Mouse (Mus musculus): Measurements from ENCODE around the gene Olfr975. TPM values are rescaled to one million over a fixed set of nuclear protein-coding genes. Genes with fewer than 3 reads are reported as not detected.

Gene Olfr975
- polyA plus RNA-seq, 1 experiment from 2014 or later = not detected

Other genes with a start within 250 kb of the Olfr975 start
- not detected in 2 replicates for gene Olfr149, start 244.9 kb downstream of the Olfr975 start, polyA plus RNA-seq (2015; fragmentation: Nextera tagmentation; extraction: Ambion mirVana)
- gene Olfr965, start 240.7 kb downstream of the Olfr975 start, polyA plus RNA-seq (2015; fragmentation: Nextera tagmentation; extraction: Ambion mirVana) = not detected in 2 replicates
- not detected in 2 replicates for gene Olfr150, start 221.1 kb downstream of the Olfr975 start, polyA plus RNA-seq (2015; fragmentation: Nextera tagmentation; extraction: Ambion mirVana)
- gene Olfr967, start 205.8 kb downstream of the Olfr975 start, polyA plus RNA-seq (2015; fragmentation: Nextera tagmentation; extraction: Ambion mirVana) = not detected in 2 replicates
- not detected in 2 replicates for gene Olfr968, start 168.8 kb downstream of the Olfr975 start, polyA plus RNA-seq (2015; fragmentation: Nextera tagmentation; extraction: Ambion mirVana)
- gene Olfr969, start 161.1 kb downstream of the Olfr975 start, polyA plus RNA-seq (2015; fragmentation: Nextera tagmentation; extraction: Ambion mirVana) = not detected in 2 replicates
- gene Olfr970, start 143.2 kb downstream of the Olfr975 start, polyA plus RNA-seq (2015; fragmentation: Nextera tagmentation; extraction: Ambion mirVana) = not detected in 2 replicates
- not detected in 2 replicates for gene Olfr971, start 115.2 kb downstream of the Olfr975 start, polyA plus RNA-seq (2015; fragmentation: Nextera tagmentation; extraction: Ambion mirVana)
- gene Olfr972, start 85.6 kb downstream of the Olfr975 start, polyA plus RNA-seq (2015; fragmentation: Nextera tagmentation; extraction: Ambion mirVana) = not detected in 2 replicates
- gene Olfr229, start 44.7 kb downstream of the Olfr975 start, polyA plus RNA-seq (2015; fragmentation: Nextera tagmentation; extraction: Ambion mirVana) = not detected in 2 replicates
- gene Olfr974, start 14.5 kb downstream of the Olfr975 start, polyA plus RNA-seq (2015; fragmentation: Nextera tagmentation; extraction: Ambion mirVana) = not detected in 2 replicates
- not detected in 2 replicates for gene Olfr976, start 9.1 kb upstream of the Olfr975 start, polyA plus RNA-seq (2015; fragmentation: Nextera tagmentation; extraction: Ambion mirVana)
- gene Olfr978, start 40.1 kb upstream of the Olfr975 start, polyA plus RNA-seq (2015; fragmentation: Nextera tagmentation; extraction: Ambion mirVana) = not detected in 2 replicates
- gene Olfr979, start 51.4 kb upstream of the Olfr975 start, polyA plus RNA-seq (2015; fragmentation: Nextera tagmentation; extraction: Ambion mirVana) = not detected in 2 replicates
- gene Olfr980, start 57.5 kb upstream of the Olfr975 start, polyA plus RNA-seq (2015; fragmentation: Nextera tagmentation; extraction: Ambion mirVana) = not detected in 2 replicates
- not detected in 2 replicates for gene Olfr981, start 69.4 kb upstream of the Olfr975 start, polyA plus RNA-seq (2015; fragmentation: Nextera tagmentation; extraction: Ambion mirVana)
- gene Olfr982, start 121.8 kb upstream of the Olfr975 start, polyA plus RNA-seq (2015; fragmentation: Nextera tagmentation; extraction: Ambion mirVana) = not detected in 2 replicates
- gene Olfr983, start 141.5 kb upstream of the Olfr975 start, polyA plus RNA-seq (2015; fragmentation: Nextera tagmentation; extraction: Ambion mirVana) = not detected in 2 replicates
- gene Olfr984, start 162.2 kb upstream of the Olfr975 start, polyA plus RNA-seq (2015; fragmentation: Nextera tagmentation; extraction: Ambion mirVana) = not detected in 2 replicates
- gene Olfr985, start 178.1 kb upstream of the Olfr975 start, polyA plus RNA-seq (2015; fragmentation: Nextera tagmentation; extraction: Ambion mirVana) = not detected in 2 replicates
- not detected in 2 replicates for gene Tmem225, start 196.1 kb upstream of the Olfr975 start, polyA plus RNA-seq (2015; fragmentation: Nextera tagmentation; extraction: Ambion mirVana)
- not detected in 2 replicates for gene Olfr986, start 228.9 kb upstream of the Olfr975 start, polyA plus RNA-seq (2015; fragmentation: Nextera tagmentation; extraction: Ambion mirVana)
- 9.9 and 10.8 TPM in 2 replicates for gene Zfp202, start 240.3 kb upstream of the Olfr975 start, polyA plus RNA-seq (2015; fragmentation: Nextera tagmentation; extraction: Ambion mirVana)